Mouse (Mus musculus): ENCODE measurements around the gene Dbx1.
A peak's percentile ranks its signal among the peaks of the same experiment; 100 is the strongest.

Gene Dbx1

DNA sequence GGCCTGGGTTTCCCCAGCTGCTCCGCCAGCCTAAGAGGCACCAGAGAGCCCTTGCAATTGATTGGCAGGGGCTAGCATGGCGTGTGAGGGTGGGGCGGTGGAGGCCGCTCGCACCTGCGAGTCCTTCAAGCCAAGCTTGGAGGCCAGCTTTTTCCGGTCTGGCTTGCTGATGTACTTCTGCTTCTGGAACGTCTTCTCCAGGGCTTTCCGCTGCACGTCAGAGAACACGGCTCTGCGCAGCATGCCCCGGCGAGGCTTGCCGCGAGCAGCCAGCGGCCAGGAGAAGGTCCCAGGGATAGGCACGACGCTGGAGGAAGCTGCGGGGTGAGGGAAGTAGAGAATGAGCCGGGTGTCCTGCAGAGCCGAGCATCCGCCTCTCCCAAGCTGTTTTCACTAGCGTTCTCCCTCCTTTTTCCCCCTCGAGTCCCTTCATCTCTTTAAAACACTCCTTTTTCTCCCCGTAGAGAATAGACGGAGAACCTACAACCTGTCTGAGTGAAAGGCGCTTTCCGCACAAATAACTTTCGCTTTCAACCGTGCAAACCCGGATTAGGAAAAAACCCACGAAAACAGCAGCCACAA is 3.2 kb downstream of the Dbx1 start:
- no peak for DNase-seq (ENCODE audit: low spot score in 2 of 2)

- DNase-seq (ENCODE audit: low spot score in 2 of 2), result no peak
These were observed 4.3 kb downstream of the Dbx1 start for GRCm38 (mm10) chr7:49632391-49632790.

DNA sequence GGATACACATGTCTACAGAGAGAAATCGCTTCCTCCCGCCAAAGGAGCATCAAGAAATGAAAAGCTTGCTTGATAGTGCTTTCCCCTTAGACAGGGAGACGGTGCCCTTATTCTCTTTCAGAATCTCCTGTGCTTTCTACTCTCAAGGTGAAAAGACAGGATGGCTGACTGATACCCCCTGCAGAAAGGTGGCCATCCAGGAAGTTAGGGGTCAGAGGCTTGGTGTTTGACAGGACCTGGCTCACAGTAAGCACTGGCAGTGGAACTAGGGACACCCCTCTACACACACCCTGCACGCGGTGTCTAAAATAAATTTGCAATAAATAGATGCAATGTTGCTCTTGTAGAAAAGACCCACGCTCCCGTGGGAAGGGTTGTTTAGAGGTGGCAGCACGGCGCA is 4.8 kb downstream of the Dbx1 start:
- no peak for DNase-seq (ENCODE audit: low spot score in 2 of 2)

- DNase-seq (ENCODE audit: low spot score in 2 of 2), result no peak
These were observed 16.5 kb downstream of the Dbx1 start for GRCm38 (mm10) chr7:49620160-49620559.

GRCm38 (mm10) chr7:49617087-49617486 is 19.6 kb downstream of the Dbx1 start:
- no peak for DNase-seq (ENCODE audit: low spot score in 2 of 2)

GRCm38 (mm10) chr7:49616258-49616735 is 20.4 kb downstream of the Dbx1 start:
- DNase-seq (ENCODE audit: low spot score in 2 of 2), result no peak

GRCm38 (mm10) chr7:49604965-49605795 is 31.5 kb downstream of the Dbx1 start:
- DNase-seq (ENCODE audit: low spot score in 2 of 2), result no peak

GRCm38 (mm10) chr7:49604244-49604643 is 32.4 kb downstream of the Dbx1 start:
- no peak for DNase-seq (ENCODE audit: low spot score in 2 of 2)

DNA sequence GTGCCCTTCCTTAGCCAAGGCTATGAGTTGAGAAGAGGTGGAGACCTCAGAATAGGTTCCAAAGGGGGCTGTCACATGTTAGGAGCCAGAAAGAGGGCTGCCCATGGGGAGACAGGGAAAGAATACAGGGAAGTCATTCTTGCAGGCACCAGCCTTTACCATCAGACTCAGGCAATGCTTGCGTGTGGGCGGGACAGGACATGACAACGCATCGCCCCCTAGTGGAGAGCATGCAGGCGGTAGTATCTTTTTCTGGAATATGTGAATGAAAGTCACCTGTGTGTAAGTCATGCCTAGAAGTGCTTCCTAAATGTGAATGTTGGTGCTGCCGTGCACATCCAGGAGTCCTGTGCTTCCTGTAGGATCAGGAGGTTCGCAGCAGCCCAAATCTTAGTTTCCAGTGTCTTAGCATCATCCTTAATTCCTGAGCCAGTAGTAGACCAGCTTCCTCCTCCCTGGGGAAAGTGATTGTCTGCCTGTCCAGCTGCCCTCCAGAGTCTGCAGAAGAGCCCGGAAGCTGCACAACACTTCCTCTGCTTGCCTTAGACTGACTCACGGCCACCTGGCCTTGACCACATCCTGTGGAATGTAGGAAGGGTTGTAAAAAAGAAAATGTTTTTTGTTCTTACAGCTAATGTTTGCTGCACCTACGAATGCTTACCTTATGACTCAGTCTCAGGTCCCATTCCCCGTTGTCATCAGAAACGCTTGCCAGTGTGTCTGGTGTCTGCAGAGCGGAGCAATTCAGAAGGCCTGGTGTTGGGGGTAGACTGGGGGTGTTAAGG is 35.3 kb downstream of the Dbx1 start:
- peak; percentile 85 to 87 for DNase-seq (ENCODE audit: low spot score in 2 of 2)

DNA sequence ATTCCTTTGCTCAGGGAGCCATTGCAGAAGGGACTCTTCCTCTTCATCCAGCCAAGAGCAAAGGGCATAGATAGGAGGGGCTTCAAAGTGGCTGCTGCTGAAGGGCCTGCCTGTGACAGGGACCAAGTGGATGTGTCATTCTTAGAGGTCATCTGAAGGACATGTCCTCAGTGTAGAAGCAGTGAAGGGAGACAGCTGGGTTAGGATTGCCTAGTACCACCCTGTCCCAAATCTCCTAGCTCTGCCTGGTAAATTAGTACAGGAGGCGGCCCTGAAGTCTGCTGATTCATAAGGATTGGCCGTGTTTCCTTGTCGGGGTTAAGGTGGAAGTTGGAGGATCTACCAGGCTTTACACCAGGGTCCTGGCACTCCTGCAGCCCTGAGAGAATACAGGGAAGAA is 36.7 kb downstream of the Dbx1 start:
- no peak for DNase-seq (ENCODE audit: low spot score in 2 of 2)

GRCm38 (mm10) chr7:49598225-49598624 is 38.4 kb downstream of the Dbx1 start:
- no peak for DNase-seq (ENCODE audit: low spot score in 2 of 2)

- DNase-seq (ENCODE audit: low spot score in 2 of 2), result no peak
These were observed 38.9 kb downstream of the Dbx1 start for GRCm38 (mm10) chr7:49597776-49598175.

GRCm38 (mm10) chr7:49589635-49590034 is 47.0 kb downstream of the Dbx1 start:
- DNase-seq (ENCODE audit: low spot score in 2 of 2), result no peak

DNA sequence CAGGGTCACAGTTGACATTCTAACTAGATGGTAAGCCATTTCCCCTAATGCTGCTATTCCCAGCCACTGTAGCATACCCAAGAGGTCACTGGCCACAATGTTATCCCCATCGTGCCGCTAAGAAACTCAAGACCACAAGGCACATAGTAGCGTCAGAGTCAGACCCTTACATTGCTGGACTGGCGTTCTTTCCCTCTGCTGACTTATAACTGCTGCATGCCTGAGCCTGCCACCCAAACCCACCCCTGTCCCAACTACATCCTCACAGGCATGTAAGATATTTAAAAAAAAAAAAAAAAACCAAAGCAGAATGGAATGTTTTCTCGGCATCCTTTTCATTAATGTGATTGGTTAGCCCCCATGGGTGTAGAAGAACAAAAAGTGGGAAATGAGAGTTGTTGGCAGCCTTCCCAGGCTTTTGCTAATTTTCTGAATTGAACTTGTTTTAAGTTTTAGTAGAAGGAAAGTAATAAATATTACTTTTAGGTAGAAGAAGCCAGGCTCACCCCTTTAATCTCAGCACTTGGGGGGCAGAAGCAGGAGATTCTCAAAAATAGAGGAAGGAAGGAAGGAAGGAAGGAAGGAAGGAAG is 50.0 kb downstream of the Dbx1 start:
- no peak for DNase-seq (ENCODE audit: low spot score in 2 of 2)

DNA sequence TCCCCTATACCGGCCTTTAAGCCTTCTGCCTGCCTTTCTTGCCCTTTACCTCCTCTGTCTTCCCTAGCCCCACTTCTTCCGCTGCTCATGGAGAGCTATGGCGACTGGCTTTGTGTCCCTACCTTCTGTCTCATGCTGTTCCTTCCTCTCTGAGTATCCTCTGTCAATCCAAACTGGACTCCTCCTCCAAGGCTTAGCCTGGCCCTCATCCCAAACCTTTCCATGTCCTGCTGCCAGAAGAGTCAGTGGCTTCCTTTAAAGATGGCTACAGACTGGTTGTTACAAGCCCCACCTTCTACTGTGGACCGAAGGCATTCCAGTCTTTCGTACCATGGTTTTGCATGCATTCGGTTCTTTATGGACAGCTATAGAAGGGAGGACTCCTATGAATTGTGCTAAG is 53.5 kb downstream of the Dbx1 start:
- no peak for DNase-seq (ENCODE audit: low spot score in 2 of 2)

- no peak for DNase-seq (ENCODE audit: low spot score in 2 of 2)
These were observed 54.1 kb downstream of the Dbx1 start for GRCm38 (mm10) chr7:49582551-49582950.

GRCm38 (mm10) chr7:49581951-49582350 is 54.7 kb downstream of the Dbx1 start:
- DNase-seq (ENCODE audit: low spot score in 2 of 2), result no peak
